Mouse (Mus musculus): Measurements from ENCODE around the gene Pfn3. TPM values are rescaled to one million over a fixed set of nuclear protein-coding genes. Genes with fewer than 3 reads are reported as not detected.

Gene Pfn3
- total and polyA plus RNA-seq, 3 experiments = not detected

DNA sequence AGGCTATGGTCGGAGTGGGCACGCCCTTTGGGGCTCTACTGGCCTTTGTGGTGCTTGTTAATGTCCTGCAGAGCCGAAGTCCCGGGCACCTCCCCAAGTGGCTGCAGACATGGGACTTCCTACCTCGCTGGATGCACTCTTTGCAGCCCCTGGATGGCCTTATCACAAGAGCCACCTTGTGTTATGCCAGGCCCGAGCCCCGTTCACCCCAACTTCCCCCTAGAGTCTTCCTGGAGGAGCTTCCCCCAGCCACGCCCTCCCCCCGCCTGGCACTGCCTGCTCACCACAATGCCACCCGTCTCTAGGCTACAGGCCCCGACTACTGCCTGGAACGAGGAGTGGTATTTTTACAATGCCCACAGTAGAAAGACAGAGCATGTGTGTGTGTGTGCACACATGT lies 1.7 kb downstream of the Pfn3 start:
- DNase-seq (ENCODE audit: low read depth, low spot score) = peak; percentile 71
- Histone ChIP-seq H3K27me3 (ENCODE audit: control insufficient read depth in 1 of 2, insufficient read depth in 2 of 2, low read length in 2 of 2) (no peaks in the 10 kb centered on the region), H3K36me3 (ENCODE audit: control insufficient read depth in 1 of 2, insufficient read depth in 2 of 2, low read length in 2 of 2) (peaks cover 0 to 7% of the 10 kb centered on the region in 2 experiments; a peak in 2 of 4 replicates), H3K4me1 (ENCODE audit: control insufficient read depth in 1 of 2, insufficient read depth in 2 of 2, low read length in 2 of 2) (peaks cover 0 to 14% of the 10 kb centered on the region in 2 experiments; a peak in 2 of 4 replicates), H3K4me3 (ENCODE audit: control insufficient read depth in 1 of 2, insufficient read depth in 1 of 2, low read depth in 2 of 2, low read length in 2 of 2) (no peak overlapping the region), H3K9ac (ENCODE audit: control insufficient read depth, low read depth, low read length, poor library complexity, severe bottlenecking) (no peak overlapping the region), H3K79me2 (ENCODE audit: control insufficient read depth, insufficient read depth, low read length, poor library complexity) (no peaks in the 10 kb centered on the region), H3K9me3 (replicated peaks; ENCODE audit: insufficient read depth, low read length) (no peaks in the 10 kb centered on the region), H3K27ac (ENCODE audit: control insufficient read depth, low read depth, low read length) (no peak overlapping the region)
- TF ChIP-seq UBTF (IDR thresholded peaks at IDR 0.05; ENCODE audit: borderline replicate concordance, insufficient read depth, low read depth, low read length) (no peak), GATA1 (IDR thresholded peaks at IDR 0.05; ENCODE audit: low read depth, low read length) (peak; percentile 35; the same call in 1 of the 2 replicates), BHLHE40 (IDR thresholded peaks at IDR 0.05; ENCODE audit: borderline replicate concordance, low read depth, low read length) (no peak), TCF12 (IDR thresholded peaks at IDR 0.05; ENCODE audit: low read depth, low read length) (peak; percentile 72), MAFK (IDR thresholded peaks at IDR 0.05; ENCODE audit: borderline replicate concordance, low read depth, low read length) (no peak), MYC (IDR thresholded peaks at IDR 0.05; ENCODE audit: low read depth, low read length) (no peak), MAX (IDR thresholded peaks at IDR 0.05; ENCODE audit: low read length) (no peak), USF2 (IDR thresholded peaks at IDR 0.05; ENCODE audit: borderline replicate concordance in 1 of 2, insufficient read depth in 1 of 2, low read depth in 1 of 2, low read length in 2 of 2) (no peak), E2F4 (IDR thresholded peaks at IDR 0.05; ENCODE audit: borderline replicate concordance, low read depth, low read length) (no peak), ETS1 (IDR thresholded peaks at IDR 0.05; ENCODE audit: low read depth, low read length) (0 out of 2 replicates have a peak, but pooled peaks have one; percentile 39), KAT2A (conservative IDR thresholded peaks at IDR 0.05; ENCODE audit: low read depth, low read length) (no peak), SIN3A (IDR thresholded peaks at IDR 0.05; ENCODE audit: low read length) (no peak; the same call in 1 of the 2 replicates), NELFE (IDR thresholded peaks at IDR 0.05; ENCODE audit: low read depth, low read length) (no peak), ELF1 (IDR thresholded peaks at IDR 0.05; ENCODE audit: low read depth, low read length) (no peak), MXI1 (IDR thresholded peaks at IDR 0.05; ENCODE audit: low read depth, low read length) (peak; percentile 6; the same call in 1 of the 2 replicates), POLR2A (IDR thresholded peaks at IDR 0.05; ENCODE audit: control insufficient read depth in 1 of 2, insufficient read depth in 1 of 2, low read depth in 1 of 2, low read length in 2 of 2, poor library complexity in 1 of 2) (no peak), RAD21 (IDR thresholded peaks at IDR 0.05; ENCODE audit: low read depth, low read length) (no peak), ZC3H11A (IDR thresholded peaks at IDR 0.05; ENCODE audit: low read depth, low read length) (no peak), MEF2A (IDR thresholded peaks at IDR 0.05; ENCODE audit: extremely low read depth, insufficient replicate concordance, low read depth, low read length, poor library complexity, severe bottlenecking) (no peak), ZNF384 (IDR thresholded peaks at IDR 0.05; ENCODE audit: low read depth, low read length) (no peak), RCOR1 (IDR thresholded peaks at IDR 0.05; ENCODE audit: low read depth, low read length) (no peak), NRF1 (IDR thresholded peaks at IDR 0.05; ENCODE audit: insufficient read depth, low read depth, low read length, poor library complexity, severe bottlenecking) (no peak), MAZ (IDR thresholded peaks at IDR 0.05; ENCODE audit: low read depth, low read length) (0 out of 2 replicates have a peak, but pooled peaks have one; percentile 24), MYB (IDR thresholded peaks at IDR 0.05; ENCODE audit: low read depth, low read length) (no peak), ZMIZ1 (IDR thresholded peaks at IDR 0.05; ENCODE audit: low read depth, low read length) (no peak), JUND (IDR thresholded peaks at IDR 0.05; ENCODE audit: low read depth, low read length) (no peak), TBP (IDR thresholded peaks at IDR 0.05; ENCODE audit: low read depth, low read length) (no peak), CTCF (IDR thresholded peaks at IDR 0.05 in 2 of 3, conservative IDR thresholded peaks at IDR 0.05 in 1 of 3; ENCODE audit: control insufficient read depth in 1 of 3, insufficient read depth in 1 of 3, low read depth in 2 of 3, low read length in 3 of 3, poor library complexity in 1 of 3, severe bottlenecking in 1 of 3) (no peak), TAL1 (IDR thresholded peaks at IDR 0.05; ENCODE audit: low read length) (peak; percentile 86), CHD2 (IDR thresholded peaks at IDR 0.05; ENCODE audit: low read length) (no peak), POLR2AphosphoS2 (IDR thresholded peaks at IDR 0.05; ENCODE audit: low read length) (no peak), GABPA (IDR thresholded peaks at IDR 0.05; ENCODE audit: low read depth, low read length) (no peak), USF1 (IDR thresholded peaks at IDR 0.05; ENCODE audit: low read depth, low read length) (no peak), SMC3 (IDR thresholded peaks at IDR 0.05; ENCODE audit: low read depth, low read length) (no peak), HCFC1 (IDR thresholded peaks at IDR 0.05; ENCODE audit: low read depth, low read length) (no peak), EP300 (IDR thresholded peaks at IDR 0.05; ENCODE audit: low read depth in 1 of 2, low read length in 2 of 2) (peak; percentile 59 to 66; a peak in 3 of 4 replicates), POLR2AphosphoS5 (IDR thresholded peaks at IDR 0.05; ENCODE audit: borderline replicate concordance, low read depth, low read length) (no peak), ZKSCAN1 (IDR thresholded peaks at IDR 0.05; ENCODE audit: low read depth, low read length) (no peak)

All from MEL (cell line).